Mouse (Mus musculus) retina, embryonic 14.5 days (tissue): Measurements from ENCODE around the gene Fads2.

ENCODE experiments used
- DNase-seq: peaks from one replicate; pipeline ENCODE4 v3.0.0-alpha.2; 2015; ENCODE audit warnings: low spot score

Fads2 gene

GRCm38 (mm10) chr19:10013913-10014312 is 87.6 kb downstream of the Fads2 start:
- no peak for DNase-seq

DNA sequence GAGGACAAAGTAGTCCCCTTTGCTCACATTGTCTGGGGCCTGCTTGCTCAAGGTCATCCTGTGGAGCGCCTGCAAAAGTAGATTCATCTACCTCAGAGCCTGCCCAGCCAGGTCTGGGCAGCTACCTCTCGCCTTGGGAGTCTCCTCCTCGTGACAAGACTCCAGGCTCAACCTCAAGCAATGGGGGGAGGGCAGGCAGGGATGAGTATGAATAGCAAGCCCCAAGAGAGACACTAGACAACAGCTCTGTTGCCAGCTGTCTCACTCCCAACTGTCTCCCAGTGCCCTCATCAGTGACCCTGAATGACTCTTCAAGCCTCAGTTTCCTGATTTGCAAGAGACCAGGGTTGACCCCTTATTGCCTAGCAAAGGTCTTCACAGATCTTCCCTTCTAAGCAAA is 88.2 kb downstream of the Fads2 start:
- no peak for DNase-seq

DNA sequence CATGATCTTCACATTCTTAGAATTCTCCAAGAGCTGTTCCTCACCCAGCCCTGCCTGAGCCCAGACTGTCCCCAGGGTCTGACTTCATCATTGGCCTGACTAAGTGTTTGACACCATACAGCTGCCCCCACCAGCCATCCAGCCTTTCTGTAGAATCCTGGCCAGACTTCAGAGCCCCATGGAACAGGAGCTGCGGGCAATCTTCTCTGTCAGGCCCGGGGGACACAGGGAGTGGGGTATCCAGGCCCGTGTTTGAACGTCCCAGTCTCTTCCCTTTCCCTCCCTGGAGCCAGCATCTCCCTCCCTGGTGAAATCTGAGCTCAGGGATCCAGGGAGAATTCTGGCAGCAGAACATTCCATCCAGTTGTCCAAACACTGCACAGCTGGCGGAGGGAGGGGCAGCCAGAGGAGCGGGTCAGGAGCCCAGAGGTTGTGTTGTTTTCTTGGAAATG is 88.7 kb downstream of the Fads2 start:
- no peak for DNase-seq
